Mouse (Mus musculus) right cerebral cortex, postnatal 4 days (tissue): ENCODE measurements around the gene Gm11541.

Experiments used
- DNase-seq: peaks from one replicate; pipeline ENCODE4 v3.0.0-alpha.2; 2022

Gene Gm11541

DNA sequence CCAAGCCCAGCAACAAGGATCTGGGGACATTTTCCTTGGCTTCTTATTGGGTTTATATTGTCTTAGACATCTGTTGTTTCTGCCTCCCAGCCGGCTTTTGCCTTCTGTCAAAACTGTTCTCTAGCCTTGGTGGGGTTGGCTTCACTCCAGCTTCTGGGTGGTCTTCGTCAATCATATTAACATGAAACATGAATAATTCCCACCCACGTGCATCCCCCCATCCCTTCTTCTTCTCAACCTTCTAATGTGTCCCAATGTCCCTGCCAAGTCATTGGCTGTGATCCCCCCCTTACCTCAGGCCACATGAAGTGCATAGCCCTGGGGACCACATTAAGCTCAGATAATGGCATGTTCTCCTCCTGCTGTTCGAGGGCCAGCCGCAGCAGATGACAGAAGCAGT, at the start of gene Gm11541:
Gene Gm11541, minus strand, starts transcription at position 28 of the 400 bp plus-strand sequence.
- DNase-seq, result peak; percentile 11

DNA sequence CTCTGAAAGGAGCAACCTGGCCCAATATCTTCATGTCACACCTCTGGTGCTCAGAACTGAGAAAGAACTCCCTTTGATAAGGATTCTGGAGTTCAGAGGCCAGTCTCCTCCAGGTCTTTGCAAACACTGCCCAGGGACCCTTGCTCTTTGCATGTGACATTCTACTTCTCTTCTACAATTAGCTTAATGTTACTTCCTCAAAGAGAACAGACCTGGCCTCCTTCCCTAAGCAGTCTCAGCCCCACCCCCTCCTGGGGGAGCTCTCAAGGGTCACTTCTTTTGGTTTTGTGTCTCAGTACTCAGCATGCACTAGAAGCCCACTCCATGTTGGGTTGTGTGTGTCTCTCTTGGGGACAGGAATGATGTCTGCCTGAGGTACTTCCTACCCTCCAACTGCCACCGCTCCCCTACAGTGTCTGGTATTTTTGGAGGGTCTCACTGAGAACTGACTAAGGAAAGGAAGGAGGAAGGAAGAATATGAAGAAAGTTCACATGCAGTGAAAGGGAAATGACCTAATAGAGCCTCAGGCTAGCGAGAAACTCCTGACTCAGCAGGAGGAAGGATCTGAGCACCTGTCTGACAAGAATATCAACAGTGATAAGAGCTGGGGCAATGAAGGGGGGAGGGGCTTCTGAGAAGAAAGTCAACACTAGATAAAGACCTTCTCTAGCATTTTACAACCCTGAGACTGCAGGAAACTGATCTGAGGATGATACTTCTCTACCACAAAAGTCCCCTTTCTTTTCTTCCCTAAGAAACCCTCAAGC, 48.8 kb upstream of the Gm11541 start:
- no peak for DNase-seq

DNA sequence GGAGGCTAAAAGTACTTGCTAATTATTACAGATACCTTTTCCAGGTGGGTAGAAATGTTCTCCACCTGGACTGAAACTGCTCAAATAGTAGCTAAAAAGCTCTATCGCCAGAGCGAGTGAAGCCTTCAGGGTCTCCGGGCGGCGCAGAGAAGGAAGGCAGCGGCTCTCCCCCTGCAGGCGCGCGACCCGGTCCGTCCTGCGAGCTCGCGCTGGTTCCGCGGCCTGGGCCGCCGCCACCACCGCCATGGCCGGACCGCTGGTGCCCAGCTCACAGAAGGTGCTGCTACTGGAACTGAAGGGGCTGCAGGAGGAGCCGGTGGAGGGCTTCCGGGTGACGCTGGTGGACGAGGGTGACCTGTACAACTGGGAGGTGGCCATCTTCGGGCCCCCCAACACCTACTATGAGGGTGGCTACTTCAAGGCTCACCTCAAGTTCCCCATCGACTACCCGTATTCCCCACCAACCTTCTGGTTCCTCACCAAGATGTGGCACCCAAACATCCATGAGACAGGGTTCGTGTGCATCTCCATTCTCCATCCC, 37.5 kb upstream of the Gm11541 start, which contains the start of gene Cdc34b:
Gene Cdc34b, plus strand, starts transcription at position 51 of the 541 bp plus-strand sequence.
- DNase-seq, result no peak

DNA sequence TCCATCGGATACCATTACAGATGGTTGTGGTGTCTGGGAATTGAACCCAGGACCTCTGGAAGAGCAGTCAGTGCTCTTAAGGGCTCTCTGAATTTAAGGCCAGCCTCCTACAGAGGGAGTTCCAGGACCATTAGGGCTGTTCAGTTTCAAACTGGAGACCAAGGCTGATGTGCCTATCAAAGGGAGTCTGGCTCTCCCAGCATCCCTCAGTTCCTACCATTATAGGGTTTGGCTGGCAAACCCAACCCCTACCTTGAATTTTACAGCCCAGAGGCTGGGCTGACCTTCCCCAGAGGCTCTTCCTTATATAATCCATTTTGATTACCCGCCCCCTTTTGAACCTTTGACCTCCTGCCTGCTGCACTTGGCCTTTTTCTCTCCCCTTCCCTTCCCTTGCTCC, 31.4 kb upstream of the Gm11541 start:
- no peak for DNase-seq

DNA sequence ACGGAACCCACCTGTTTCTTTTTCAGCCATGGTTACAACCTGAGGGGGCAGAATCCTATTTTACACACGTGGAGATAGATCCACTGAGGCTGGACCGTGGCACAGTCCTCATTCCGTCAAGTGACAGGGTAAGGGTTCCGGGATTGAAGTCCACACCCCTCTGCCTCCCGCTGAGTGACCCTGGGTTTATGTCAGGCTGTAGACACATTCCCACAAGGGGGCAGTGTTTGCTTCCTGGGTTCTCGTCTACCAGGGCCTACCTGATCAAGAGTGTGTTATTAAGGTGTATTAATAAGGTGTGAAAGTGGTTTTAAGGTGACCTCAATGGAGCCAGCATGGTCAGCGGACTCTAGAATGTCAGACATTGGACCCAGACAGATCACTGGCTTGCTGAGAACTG, 28.5 kb upstream of the Gm11541 start:
- no peak for DNase-seq

DNA sequence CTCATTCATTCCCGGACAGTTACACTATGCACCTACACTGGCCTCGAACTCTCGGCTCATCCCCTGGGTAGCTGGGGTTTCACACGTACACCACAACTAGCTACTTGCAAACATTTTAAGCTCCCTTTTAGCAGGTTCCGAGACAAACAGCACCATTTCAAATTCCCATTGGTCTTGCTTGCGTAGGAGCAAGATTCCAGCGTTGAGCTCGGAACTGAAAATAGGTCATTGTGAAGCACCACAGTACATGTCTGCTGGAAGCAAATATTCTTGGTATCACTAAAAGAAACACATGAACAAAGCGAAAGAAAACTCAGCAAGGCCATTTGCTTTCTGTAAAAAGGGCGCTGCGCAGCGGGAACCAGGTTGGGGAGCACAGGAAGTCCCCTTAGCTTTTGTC, 26.9 kb upstream of the Gm11541 start:
- DNase-seq, result no peak

DNA sequence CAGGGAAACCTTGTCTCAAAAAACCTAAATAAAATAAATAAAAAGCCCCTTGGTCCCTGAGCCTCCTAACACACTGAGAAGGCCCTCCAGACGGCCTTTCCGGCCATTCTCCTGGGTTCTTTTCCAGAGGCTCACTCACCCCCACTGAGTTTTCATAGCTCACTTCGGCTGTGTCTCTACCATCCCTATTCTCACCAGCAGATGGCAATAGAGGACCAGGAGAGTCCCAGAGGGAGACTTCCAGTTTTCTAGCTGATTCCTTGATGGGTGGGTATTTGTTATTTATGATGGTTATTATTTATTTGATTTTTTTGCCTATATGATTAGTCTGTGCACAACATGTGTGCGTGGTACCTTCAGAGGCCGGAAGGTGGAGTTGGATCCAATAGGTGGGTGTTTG, 26.0 kb upstream of the Gm11541 start:
- DNase-seq, result peak; percentile 81

DNA sequence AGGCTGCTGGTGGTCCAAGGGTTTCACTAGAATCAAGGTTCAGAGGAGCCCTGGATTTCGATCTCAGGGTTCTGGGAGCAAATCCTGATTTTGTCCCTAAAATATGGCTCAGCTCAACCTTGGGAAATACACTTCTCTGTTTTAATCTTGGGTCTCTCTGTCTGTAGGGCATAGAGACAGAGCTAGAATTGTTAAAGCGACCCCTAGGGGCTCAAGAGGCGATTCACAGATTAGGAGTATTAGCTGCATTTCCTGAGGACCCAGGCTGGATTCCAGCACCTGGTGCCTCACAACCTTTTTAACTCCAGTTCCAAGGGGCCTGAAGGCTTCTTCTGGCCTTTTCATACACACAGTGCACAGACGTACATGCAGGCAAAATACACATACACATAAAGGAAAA, 25.3 kb upstream of the Gm11541 start:
- DNase-seq, result no peak

DNA sequence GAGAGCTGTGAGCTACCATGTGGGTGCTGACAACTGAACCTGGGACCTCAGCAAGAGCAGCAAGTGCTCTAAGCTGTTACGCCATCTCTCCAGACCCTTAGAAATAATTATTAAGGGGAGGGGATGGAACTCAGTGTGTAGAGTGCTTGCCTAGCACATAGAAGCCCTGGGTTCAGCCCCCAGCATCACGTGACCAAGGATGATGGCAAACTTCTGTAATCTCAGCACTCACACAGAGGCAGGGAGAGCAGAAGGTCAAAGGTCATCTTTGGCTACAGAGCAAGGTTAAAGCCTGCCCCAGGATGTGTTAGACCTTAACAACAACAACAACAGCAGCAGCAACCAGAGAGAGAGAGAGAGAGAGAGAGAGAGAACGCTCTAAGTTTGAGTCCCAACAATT, 24.2 kb upstream of the Gm11541 start:
- DNase-seq, result no peak

DNA sequence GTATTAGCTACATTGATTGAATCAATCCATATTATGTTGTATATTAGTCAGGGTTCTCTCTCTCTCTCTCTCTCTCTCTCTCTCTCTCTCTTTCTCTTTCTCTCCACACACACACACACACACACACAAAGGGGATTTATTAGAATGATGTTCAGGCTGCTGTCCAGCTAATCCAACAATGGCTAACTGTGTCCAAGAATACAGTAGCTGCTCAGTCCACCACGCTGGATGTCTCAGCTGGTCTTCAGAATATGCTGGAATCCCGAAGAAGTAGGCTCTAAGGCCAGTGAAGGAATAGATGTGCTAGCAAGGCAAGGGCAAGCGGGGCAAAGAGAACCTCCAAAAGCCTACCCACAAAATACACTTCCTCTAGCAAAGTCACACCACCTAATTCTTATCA, 23.0 kb upstream of the Gm11541 start:
- no peak for DNase-seq

DNA sequence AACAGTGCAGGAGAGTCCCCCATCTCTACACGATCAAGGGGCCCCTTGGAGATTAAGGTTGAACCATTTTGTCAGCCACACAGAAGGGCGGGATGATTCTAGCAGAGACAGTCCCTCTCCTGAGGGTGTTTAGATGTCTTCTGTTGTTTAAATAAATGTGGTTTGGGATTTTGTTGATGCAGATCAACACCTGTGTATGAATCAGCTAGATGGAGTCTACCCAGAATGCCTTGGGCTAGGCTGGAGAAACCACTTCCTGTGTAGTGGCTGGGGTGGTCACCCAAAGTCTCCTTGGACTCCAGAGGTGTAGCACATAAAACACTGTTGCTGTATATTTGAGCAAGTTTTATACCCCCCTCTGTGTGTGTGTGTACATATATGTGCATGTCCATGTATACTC, 14.9 kb upstream of the Gm11541 start:
- no peak for DNase-seq

DNA sequence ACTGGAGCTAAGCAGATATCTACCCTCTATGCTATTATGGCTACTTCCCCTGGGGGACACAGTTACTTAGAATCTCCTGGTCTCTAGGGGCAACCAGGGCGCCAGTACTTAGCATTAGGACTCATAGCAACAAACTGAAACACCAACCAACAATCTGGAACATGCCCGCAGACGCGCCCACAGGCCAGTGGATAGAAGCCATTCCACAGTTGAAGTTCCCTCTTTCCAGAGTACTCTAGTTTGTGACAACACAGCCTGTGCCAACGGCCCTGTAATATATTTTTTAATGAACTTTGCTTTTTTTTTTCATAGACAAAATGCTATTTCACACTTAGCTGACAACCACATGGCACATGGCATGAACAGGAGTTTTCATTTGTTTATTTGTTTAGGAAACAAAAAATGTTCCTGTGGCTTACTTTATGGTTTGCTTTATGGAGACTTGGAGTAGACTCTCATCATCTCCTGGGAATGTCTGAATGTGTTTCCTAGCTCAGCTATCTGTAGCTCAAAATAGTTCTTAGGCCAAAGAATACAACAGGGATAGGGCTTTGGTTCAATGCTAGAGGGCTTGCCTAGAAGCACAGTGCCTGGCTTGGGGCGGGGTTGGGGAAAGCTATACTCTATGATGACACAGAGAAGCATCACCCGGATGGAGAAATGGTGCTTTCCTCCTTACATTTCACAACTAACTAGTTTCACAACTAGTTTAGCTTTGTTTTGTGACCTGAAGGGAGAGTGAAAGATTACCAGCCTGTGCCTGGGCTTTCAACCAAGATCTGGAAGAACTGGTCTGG, 14.0 kb upstream of the Gm11541 start:
- DNase-seq, result no peak

DNA sequence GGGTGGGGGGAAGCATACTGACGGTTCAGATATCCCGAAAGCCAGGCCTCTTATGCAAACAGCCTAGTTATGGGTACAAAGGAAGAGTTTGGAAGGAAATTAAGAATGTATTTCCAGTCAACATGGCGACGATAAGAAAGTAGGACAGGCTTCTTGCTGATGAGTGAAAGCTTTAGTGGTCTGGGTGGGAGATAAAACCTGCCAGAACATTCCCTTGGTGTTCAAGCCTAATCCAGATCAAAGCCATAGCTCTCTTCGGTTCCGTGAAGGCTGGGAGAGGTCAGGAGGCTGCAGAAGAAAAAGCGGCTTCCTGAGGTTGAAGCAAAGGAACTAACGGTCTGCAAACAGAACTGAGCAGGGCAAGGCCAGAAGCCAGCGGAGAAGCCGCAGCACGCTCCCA, 12.9 kb upstream of the Gm11541 start:
- DNase-seq, result no peak

DNA sequence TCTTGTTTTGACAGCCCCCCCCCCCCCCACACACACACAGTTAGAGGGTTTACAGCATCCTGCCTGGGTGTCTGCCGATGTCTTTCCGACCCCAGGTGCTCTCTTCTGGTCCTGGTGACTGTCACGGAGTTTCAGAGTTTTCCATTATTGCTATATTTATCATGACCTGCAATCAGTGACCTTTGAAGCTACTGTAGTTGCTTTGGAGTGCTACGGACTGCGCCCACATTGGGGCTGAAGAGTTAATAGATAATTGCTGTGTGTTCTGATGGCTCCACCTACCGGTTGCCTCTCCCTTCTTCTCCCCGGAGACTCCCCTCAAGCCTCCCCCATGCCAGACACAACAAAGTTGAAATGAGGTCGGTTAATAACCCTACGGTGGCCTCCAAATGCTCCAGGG, 12.5 kb upstream of the Gm11541 start:
- peak; percentile 11 for DNase-seq

DNA sequence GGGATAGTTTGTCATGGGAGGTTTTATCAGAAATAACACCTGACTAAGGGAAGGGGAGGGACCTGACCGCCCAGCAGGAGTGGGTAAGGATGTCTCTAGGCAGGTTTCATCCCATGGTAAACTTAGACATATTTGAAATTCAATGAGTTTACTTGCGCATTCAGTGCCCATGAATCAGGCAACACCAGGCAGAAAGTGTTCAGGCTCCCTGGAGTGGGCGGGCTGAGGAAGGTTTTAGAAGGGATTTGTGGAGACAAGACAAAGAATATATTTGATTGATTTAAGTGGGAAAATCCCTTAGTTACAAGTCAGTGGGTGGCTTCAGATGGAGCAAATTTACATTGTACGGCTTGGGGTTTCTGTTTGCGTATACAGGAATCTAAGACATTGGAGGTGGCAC, 11.3 kb upstream of the Gm11541 start:
- no peak for DNase-seq

DNA sequence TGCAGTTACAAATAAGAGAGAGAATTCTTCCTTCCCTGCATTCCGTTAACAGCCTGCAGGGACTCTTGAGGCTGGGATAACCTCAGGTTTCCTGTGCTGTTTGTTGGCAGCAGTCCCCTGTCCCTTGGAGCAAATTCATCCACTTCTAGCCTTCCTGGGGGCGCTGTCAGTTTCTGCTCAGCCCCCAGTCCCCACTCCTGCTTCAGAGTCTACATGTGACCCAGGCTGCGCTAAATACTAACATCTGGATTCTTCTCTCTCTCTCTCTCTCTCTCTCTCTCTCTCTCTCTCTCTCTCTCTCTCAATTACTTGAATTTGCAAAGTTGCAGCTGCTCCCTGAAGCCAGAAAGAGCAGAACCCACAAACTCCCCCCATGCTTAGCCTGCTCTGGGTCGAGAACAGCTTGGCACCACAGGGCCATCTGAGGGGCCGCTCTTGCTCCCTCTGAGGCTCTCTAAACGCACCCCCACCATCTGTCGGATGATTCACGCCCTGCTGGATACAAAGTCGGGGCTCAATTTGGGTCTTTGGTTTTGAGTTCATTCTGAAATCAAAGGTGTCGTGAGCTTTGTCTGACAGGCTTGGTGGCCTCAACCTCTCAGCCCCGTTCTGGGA, 9.1 kb upstream of the Gm11541 start:
- DNase-seq, result no peak

DNA sequence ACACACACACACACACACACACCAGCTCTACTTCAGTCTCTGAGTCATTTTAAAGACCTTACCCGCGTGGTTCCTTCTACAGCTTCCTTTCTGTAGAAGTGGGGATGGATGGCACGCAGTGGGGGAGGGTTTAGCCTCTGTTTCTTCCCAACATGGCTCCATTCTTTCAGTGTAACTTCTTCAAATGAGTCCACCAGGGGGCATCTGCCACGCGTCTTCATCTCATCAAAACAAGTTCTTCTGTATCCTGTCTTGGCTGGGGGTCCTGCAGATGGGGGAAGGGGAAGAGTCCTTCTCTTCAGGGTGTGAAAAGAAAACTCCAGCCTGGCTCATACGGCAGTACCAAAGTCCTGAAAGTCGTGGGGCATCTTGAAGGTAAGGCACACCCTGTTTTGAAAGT, 279 bp downstream of the Gm11541 start:
- DNase-seq, result no peak

DNA sequence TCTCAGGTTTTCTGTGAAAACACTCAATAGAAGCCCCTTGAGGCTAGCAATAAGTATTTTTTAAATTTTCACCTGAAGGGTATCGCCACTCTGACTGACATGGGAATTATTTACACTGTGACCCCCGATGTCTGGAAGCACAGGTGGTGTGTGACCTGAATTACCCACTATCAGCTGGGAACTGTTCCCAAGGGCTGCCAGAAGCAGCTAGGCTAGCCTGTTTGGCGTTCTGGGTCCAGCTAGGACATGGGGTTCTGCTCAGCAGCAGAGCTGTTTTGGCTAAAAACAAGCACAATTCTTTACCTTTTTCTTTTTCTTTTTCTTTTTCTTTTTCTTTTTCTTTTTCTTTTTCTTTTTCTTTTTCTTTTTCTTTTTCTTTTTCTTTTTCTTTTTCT, 2.1 kb downstream of the Gm11541 start:
- DNase-seq, result no peak

DNA sequence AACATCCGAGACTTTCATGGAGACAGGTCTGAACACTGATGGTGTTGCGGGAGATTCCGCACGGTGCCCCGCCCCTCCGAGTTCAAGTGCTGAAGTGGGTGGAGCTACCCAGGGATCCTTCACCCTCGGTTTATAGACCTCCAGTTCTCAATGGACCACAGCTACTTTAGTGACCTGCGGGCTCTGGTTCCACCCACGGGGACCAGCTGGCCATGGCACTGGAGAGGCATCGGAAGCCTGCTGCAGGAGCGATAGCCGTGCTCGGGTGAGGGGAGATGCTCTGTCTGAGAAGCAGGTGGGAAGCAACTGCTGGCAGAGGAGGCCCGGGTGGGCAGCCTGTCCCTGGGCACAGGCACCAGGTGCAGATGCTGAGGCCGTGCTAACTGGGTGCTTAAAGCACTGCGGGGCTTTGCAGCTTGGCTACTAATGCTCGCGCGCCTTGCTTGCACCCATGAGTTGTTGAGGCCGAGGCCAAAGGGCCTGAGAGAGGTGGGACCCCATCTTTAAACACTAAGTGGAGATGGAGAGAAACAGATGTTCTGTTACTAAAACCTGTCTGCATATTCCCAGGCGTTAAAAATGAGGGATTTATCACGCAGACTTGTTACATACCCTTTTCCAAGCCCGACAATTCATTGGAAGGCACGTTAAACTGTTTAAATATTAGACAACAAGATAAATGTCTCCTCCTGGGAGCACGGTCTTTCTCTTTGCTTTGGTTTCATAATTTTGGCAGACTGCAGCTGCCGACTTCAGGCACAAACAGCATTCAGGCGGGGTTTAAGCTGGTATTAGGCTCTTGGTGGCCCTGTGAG, 2.7 kb downstream of the Gm11541 start:
- DNase-seq, result no peak

DNA sequence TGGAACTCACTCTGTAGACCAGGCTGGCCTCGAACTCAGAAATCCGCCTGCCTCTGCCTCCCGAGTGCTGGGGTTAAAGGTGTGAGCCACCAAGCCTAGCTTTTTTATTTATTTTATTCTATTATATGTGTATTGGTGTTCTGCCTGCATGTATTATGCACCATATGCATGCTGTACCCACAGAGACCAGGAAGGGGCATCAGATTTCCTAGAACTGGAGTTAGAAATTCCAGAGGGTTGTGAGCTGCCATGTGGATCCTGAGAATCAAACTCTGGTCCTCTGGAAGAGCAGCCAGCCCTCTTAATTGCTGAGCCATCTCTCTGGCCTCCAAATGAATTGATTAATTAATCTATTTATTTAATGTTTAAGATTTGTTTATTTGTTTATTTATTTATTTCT, 4.9 kb downstream of the Gm11541 start:
- DNase-seq, result no peak

DNA sequence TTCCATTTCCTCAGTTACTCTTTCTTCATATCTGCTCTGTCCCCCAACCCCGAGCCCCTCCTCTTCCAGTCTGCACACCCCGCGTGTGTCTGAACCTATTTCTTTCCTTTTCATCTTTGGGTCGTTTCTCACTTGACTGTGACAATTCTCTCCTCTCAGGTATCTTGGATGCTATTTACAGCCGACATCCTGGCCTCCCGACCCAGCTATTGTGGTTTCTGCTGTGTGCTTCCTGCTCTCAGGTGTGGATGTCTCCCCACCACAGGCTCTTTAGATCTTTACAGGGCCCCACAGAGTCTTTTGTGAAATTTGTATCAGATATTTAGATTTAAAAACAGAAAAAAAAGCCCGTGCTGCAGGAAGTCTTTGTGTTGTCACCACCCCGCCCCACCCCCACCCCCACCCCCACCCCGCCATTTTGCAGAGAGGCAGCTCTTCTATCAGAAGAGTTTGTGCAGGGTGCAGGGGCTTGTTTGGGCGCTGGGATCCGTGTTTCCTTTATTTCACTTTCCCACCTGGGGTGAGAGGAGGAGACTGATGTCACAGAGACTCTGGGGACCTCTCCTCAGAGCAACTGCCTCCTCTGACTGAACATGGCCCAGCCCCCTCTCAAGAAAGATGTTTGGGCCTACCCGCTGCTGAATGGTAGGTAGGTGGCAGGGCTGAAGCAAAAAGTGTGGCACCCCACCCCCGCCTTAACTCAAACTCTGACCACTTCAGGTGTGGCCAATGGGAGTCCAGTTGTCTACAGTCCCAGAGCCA, 6.4 kb downstream of the Gm11541 start:
- no peak for DNase-seq

DNA sequence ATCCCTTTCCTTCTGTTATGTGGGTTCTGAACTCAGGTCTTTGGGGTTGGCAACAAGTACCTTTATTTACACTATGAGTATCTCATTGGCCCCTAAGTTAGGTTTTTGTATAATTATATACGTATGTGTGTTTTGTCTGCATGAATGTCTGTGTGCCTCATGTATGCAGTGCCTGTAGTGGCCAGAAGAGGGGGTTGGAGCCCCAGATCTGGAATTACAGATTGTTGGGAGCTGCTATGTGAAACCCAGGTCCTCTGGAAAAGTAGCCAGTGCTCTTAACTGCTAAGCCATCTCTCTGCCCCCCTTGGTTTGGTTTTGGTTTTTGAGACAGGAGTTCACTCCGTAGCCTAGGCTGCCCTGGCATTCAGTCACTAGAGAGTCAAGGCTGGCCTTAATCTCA, 7.2 kb downstream of the Gm11541 start:
- no peak for DNase-seq
